Mouse (Mus musculus): ENCODE results near the gene C1qtnf7. TPM values are rescaled to one million over a fixed set of nuclear protein-coding genes. Genes with fewer than 3 reads are reported as not detected.

The C1qtnf7 gene
- polyA plus RNA-seq, 1 experiment: 0.39 TPM

- no peaks in the 10 kb centered on the region for H3K27me3 ChIP-seq (ENCODE audit: control insufficient read depth, insufficient read depth, low read length)
- no peak for DNase-seq
- H3K4me3 ChIP-seq (replicated peaks; ENCODE audit: insufficient read depth, low read depth, low read length): no peak overlapping the region
- H3K27ac ChIP-seq (ENCODE audit: insufficient read depth, low read length): no peak overlapping the region
- TF ChIP-seq CTCF (IDR thresholded peaks at IDR 0.05; ENCODE audit: borderline replicate concordance, insufficient read depth, low read depth, low read length): no peak
- TF ChIP-seq POLR2A (IDR thresholded peaks at IDR 0.05; ENCODE audit: borderline replicate concordance, insufficient read depth, low read length): no peak
- whole genome bisulfite sequencing: 86% methylated on average over 5 of the region's 5 CpGs
- H3K4me1 ChIP-seq (ENCODE audit: control insufficient read depth, insufficient read depth, low read length): no peaks in the 10 kb centered on the region
Observed at GRCm38 (mm10) chr5:43634071-43634601, 118.8 kb downstream of the C1qtnf7 start.

- no peaks in the 10 kb centered on the region for H3K27me3 ChIP-seq (ENCODE audit: control insufficient read depth, insufficient read depth, low read length)
- peak in 1 of 2 experiments; percentile 10 for DNase-seq
- no peaks in the 10 kb centered on the region for H3K4me1 ChIP-seq (ENCODE audit: control insufficient read depth, insufficient read depth, low read length)
- 10% methylated on average over 9 of the region's 9 CpGs for WGBS
- TF ChIP-seq POLR2A (IDR thresholded peaks at IDR 0.05; ENCODE audit: borderline replicate concordance, insufficient read depth, low read length) (no peak), CTCF (IDR thresholded peaks at IDR 0.05; ENCODE audit: borderline replicate concordance, insufficient read depth, low read depth, low read length) (peak; percentile 47; the same call in 1 of the 2 replicates)
- no peak overlapping the region for H3K27ac ChIP-seq (ENCODE audit: insufficient read depth, low read length)
- no peak overlapping the region for H3K4me3 ChIP-seq (replicated peaks; ENCODE audit: insufficient read depth, low read depth, low read length)
Observed at GRCm38 (mm10) chr5:43634602-43635081, 119.3 kb downstream of the C1qtnf7 start.

GRCm38 (mm10) chr5:43645020-43645419, 129.7 kb downstream of the C1qtnf7 start:
- Histone ChIP-seq H3K27ac (ENCODE audit: insufficient read depth, low read length) (no peak overlapping the region), H3K27me3 (ENCODE audit: control insufficient read depth, insufficient read depth, low read length) (no peaks in the 10 kb centered on the region), H3K4me1 (ENCODE audit: control insufficient read depth, insufficient read depth, low read length) (no peaks in the 10 kb centered on the region), H3K4me3 (replicated peaks; ENCODE audit: insufficient read depth, low read depth, low read length) (no peak overlapping the region)
- TF ChIP-seq CTCF (IDR thresholded peaks at IDR 0.05; ENCODE audit: borderline replicate concordance, insufficient read depth, low read depth, low read length) (no peak), POLR2A (IDR thresholded peaks at IDR 0.05; ENCODE audit: borderline replicate concordance, insufficient read depth, low read length) (no peak)
- no peak for DNase-seq
- 82% methylated on average over 4 of the region's 4 CpGs for WGBS

- no peak for DNase-seq
- 21% methylated on average over 12 of the region's 12 CpGs for WGBS
- H3K4me3 ChIP-seq (replicated peaks; ENCODE audit: insufficient read depth, low read depth, low read length): no peak overlapping the region
- no peak overlapping the region for H3K27ac ChIP-seq (ENCODE audit: insufficient read depth, low read length)
- no peaks in the 10 kb centered on the region for H3K27me3 ChIP-seq (ENCODE audit: control insufficient read depth, insufficient read depth, low read length)
- no peak for TF ChIP-seq CTCF (IDR thresholded peaks at IDR 0.05; ENCODE audit: borderline replicate concordance, insufficient read depth, low read depth, low read length)
- TF ChIP-seq POLR2A (IDR thresholded peaks at IDR 0.05; ENCODE audit: borderline replicate concordance, insufficient read depth, low read length): no peak
- no peaks in the 10 kb centered on the region for H3K4me1 ChIP-seq (ENCODE audit: control insufficient read depth, insufficient read depth, low read length)
Observed at GRCm38 (mm10) chr5:43647098-43647774, 131.9 kb downstream of the C1qtnf7 start.

GRCm38 (mm10) chr5:43661498-43661897, 146.2 kb downstream of the C1qtnf7 start:
- Histone ChIP-seq H3K4me3 (replicated peaks; ENCODE audit: insufficient read depth, low read depth, low read length) (no peak overlapping the region), H3K27me3 (ENCODE audit: control insufficient read depth, insufficient read depth, low read length) (no peaks in the 10 kb centered on the region), H3K4me1 (ENCODE audit: control insufficient read depth, insufficient read depth, low read length) (peaks cover 7% of the 10 kb centered on the region; the same call in 1 of the 2 replicates), H3K27ac (ENCODE audit: insufficient read depth, low read length) (peak overlapping the region; percentile 76; the same call in 1 of the 2 replicates)
- TF ChIP-seq POLR2A (IDR thresholded peaks at IDR 0.05; ENCODE audit: borderline replicate concordance, insufficient read depth, low read length) (no peak), CTCF (IDR thresholded peaks at IDR 0.05; ENCODE audit: borderline replicate concordance, insufficient read depth, low read depth, low read length) (no peak)
- peak in 1 of 2 experiments; percentile 17 for DNase-seq
- 91% methylated on average over 3 of the region's 3 CpGs for WGBS

- WGBS: 4% methylated on average over 19 of the region's 19 CpGs
- Histone ChIP-seq H3K4me3 (replicated peaks; ENCODE audit: insufficient read depth, low read depth, low read length) (peak within 1 kb of the TSS; percentile 84), H3K27ac (ENCODE audit: insufficient read depth, low read length) (peak within 1 kb of the TSS; percentile 76), H3K4me1 (ENCODE audit: control insufficient read depth, insufficient read depth, low read length) (peaks cover 7% of the 10 kb centered on the region; the same call in 1 of the 2 replicates), H3K27me3 (ENCODE audit: control insufficient read depth, insufficient read depth, low read length) (no peaks in the 10 kb centered on the region)
- no peak for TF ChIP-seq CTCF (IDR thresholded peaks at IDR 0.05; ENCODE audit: borderline replicate concordance, insufficient read depth, low read depth, low read length)
- peak; percentile 45; the same call in 1 of the 2 replicates for TF ChIP-seq POLR2A (IDR thresholded peaks at IDR 0.05; ENCODE audit: borderline replicate concordance, insufficient read depth, low read length)
- peak; percentile 57 to 60 for DNase-seq
Observed at GRCm38 (mm10) chr5:43661997-43662961, 146.9 kb downstream of the C1qtnf7 start, which contains the start of gene Cc2d2a. Gene Cc2d2a (plus strand): TSS chr5:43662346.

- Histone ChIP-seq H3K27me3 (ENCODE audit: control insufficient read depth, insufficient read depth, low read length) (no peaks in the 10 kb centered on the region), H3K4me3 (replicated peaks; ENCODE audit: insufficient read depth, low read depth, low read length) (no peak overlapping the region), H3K27ac (ENCODE audit: insufficient read depth, low read length) (no peak overlapping the region), H3K4me1 (ENCODE audit: control insufficient read depth, insufficient read depth, low read length) (peaks cover 7% of the 10 kb centered on the region; the same call in 1 of the 2 replicates)
- no peak for DNase-seq
- TF ChIP-seq POLR2A (IDR thresholded peaks at IDR 0.05; ENCODE audit: borderline replicate concordance, insufficient read depth, low read length) (no peak), CTCF (IDR thresholded peaks at IDR 0.05; ENCODE audit: borderline replicate concordance, insufficient read depth, low read depth, low read length) (no peak)
- WGBS: 74% methylated on average over 6 of the region's 6 CpGs
Observed at GRCm38 (mm10) chr5:43663531-43663930, 148.2 kb downstream of the C1qtnf7 start.

All from cerebellum, adult 2 months (tissue).